Mouse (Mus musculus): ENCODE measurements around the gene Mctp1. TPM values are rescaled to one million over a fixed set of nuclear protein-coding genes. Genes with fewer than 3 reads are reported as not detected.

The Mctp1 gene
- polyA plus RNA-seq, 1 experiment, result 7.2 TPM

DNA sequence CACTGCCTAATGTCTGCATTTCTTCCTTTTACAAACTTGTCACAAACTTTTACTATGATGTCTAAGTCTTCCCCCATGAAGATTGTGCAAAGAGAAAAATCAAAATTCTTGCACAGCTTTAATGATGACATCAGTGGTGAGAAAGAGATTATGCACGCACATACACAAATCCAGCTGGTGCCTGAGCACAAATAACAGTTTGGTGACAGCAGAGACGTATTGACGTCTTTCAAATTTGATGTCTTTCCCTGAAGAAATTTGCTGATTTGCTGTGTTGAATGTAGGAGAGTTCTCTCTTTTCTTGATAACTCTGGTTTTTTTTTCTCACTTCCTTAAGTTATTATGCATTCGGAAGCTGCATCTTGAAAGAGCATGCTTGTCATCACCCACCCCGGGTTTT is 472.7 kb downstream of the Mctp1 start:
- no peak overlapping the region for H3K27ac ChIP-seq (ENCODE audit: control insufficient read depth, insufficient read depth, low read depth, low read length, poor library complexity)
- TF ChIP-seq POLR2A (IDR thresholded peaks at IDR 0.05; ENCODE audit: borderline replicate concordance, control insufficient read depth, low read depth, low read length) (no peak), CTCF (IDR thresholded peaks at IDR 0.05; ENCODE audit: control insufficient read depth, insufficient read depth, low read length) (no peak)
- no peak overlapping the region for H3K4me3 ChIP-seq (replicated peaks; ENCODE audit: control insufficient read depth, low read depth, low read length)
- WGBS, result 79% methylated on average over 5 of the region's 5 CpGs
- no peaks in the 10 kb centered on the region for H3K4me1 ChIP-seq (ENCODE audit: control insufficient read depth, insufficient read depth, low read length)

DNA sequence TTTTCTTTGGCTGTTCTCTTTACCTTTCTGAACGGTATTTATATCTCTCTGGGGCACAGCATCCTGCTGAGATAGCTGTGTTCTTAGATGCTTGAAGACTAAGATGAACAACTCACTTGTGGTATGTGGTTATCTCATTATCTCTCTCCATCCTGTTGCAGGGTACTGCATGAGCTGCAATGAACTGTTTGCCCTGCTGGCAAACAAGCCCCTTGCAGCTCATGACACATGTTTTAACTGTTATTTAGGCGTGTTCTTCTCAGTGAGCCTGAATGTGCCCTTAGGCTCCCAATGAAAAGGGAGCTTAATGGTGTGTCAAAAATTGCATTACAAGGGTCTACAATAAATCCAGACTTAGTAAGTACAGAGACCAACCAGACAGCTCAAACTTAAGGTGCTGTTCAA is 473.7 kb downstream of the Mctp1 start:
- no peaks in the 10 kb centered on the region for H3K4me1 ChIP-seq (ENCODE audit: control insufficient read depth, insufficient read depth, low read length)
- WGBS, result 56% methylated on average over 2 of the region's 2 CpGs
- H3K4me3 ChIP-seq (replicated peaks; ENCODE audit: control insufficient read depth, low read depth, low read length), result no peak overlapping the region
- no peak overlapping the region for H3K27ac ChIP-seq (ENCODE audit: control insufficient read depth, insufficient read depth, low read depth, low read length, poor library complexity)
- TF ChIP-seq POLR2A (IDR thresholded peaks at IDR 0.05; ENCODE audit: borderline replicate concordance, control insufficient read depth, low read depth, low read length) (no peak), CTCF (IDR thresholded peaks at IDR 0.05; ENCODE audit: control insufficient read depth, insufficient read depth, low read length) (no peak)

DNA sequence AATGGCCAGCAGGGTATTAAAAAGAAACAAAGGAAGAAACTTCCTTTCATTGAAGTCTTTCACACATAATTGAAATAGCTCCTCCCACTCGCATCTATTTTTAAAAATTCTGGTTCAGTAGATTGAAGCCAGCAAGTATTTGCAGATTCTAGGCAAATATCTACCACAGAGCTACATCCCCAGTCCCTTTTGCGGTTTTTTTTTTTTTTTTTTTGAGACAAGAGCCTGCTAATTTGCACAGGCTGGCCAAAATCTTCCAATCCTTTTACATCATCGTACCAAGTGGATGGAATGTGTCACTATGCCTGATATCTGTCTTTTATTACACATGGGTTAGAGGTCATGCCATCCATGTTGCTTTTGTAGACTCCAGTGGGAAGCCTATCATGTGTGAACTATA is 486.0 kb downstream of the Mctp1 start:
- Histone ChIP-seq H3K27ac (ENCODE audit: control insufficient read depth, insufficient read depth, low read depth, low read length, poor library complexity) (no peak overlapping the region), H3K4me1 (ENCODE audit: control insufficient read depth, insufficient read depth, low read length) (no peaks in the 10 kb centered on the region), H3K4me3 (replicated peaks; ENCODE audit: control insufficient read depth, low read depth, low read length) (no peak overlapping the region)
- WGBS, result 82% methylated on average over 3 of the region's 3 CpGs
- TF ChIP-seq POLR2A (IDR thresholded peaks at IDR 0.05; ENCODE audit: borderline replicate concordance, control insufficient read depth, low read depth, low read length) (no peak), CTCF (IDR thresholded peaks at IDR 0.05; ENCODE audit: control insufficient read depth, insufficient read depth, low read length) (no peak)

DNA sequence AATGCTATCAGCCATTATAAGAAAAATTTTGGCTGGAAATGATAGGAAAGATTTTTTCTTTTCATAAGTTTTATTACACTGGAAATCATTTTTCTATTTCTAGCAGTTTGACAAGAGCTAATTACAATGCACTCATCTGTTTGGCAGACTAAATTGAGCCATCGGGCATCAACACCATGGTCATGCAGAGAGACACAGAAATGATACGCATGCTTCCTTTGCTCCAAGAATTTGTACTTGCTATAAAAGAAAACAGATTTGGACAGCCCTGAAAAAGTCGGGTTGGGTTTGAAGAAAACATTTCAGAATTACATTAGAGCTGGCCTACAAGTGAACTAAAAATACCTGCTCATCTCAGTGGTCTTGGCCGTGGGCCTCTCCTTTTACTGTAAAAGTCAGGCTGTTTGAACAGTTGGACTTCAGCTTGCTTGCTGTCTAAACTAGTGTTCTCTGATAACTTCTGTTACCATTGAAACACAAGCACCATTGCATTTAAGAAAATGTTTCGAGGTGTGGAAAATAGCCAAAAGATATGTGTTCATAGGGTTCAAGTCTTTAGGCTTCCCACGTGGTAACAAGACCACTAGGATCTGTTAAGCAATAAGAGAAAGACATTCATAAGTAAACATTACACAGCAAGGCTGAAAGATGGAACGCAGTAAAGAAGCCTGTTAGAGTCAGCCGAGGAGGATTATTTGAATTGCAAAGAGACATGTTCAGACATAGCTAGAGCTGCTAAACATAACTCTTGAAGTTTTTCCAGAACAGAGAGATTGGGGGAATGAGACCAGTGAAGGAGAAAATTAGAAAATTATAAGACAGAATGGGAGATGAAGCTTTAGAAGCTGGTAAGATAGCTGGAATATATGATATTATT is 493.8 kb downstream of the Mctp1 start:
- TF ChIP-seq POLR2A (IDR thresholded peaks at IDR 0.05; ENCODE audit: borderline replicate concordance, control insufficient read depth, low read depth, low read length), result no peak
- no peak for TF ChIP-seq CTCF (IDR thresholded peaks at IDR 0.05; ENCODE audit: control insufficient read depth, insufficient read depth, low read length)
- no peaks in the 10 kb centered on the region for H3K4me1 ChIP-seq (ENCODE audit: control insufficient read depth, insufficient read depth, low read length)
- H3K27ac ChIP-seq (ENCODE audit: control insufficient read depth, insufficient read depth, low read depth, low read length, poor library complexity), result no peak overlapping the region
- no peak overlapping the region for H3K4me3 ChIP-seq (replicated peaks; ENCODE audit: control insufficient read depth, low read depth, low read length)
- WGBS, result 82% methylated on average over 8 of the region's 8 CpGs

DNA sequence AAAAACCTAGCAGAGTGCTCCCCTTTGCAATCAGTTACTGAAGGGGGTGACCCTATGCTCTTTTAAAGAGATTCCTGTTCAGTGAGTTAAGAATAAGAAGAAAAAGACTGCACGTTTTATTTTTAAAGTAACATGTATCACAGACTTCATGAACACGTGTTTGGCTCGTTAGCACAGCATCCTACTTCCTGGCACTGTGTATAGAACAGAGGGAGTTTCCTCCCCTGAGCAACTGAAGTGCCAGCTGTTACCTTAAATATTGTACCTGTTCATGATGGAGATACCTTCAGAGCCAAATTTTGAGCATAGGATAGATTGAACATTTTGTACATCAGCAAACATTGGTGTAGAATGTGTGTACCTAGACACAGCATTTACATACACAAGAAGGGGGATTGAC is 494.7 kb downstream of the Mctp1 start:
- no peaks in the 10 kb centered on the region for H3K4me1 ChIP-seq (ENCODE audit: control insufficient read depth, insufficient read depth, low read length)
- no peak for TF ChIP-seq POLR2A (IDR thresholded peaks at IDR 0.05; ENCODE audit: borderline replicate concordance, control insufficient read depth, low read depth, low read length)
- TF ChIP-seq CTCF (IDR thresholded peaks at IDR 0.05; ENCODE audit: control insufficient read depth, insufficient read depth, low read length), result no peak
- H3K27ac ChIP-seq (ENCODE audit: control insufficient read depth, insufficient read depth, low read depth, low read length, poor library complexity), result no peak overlapping the region
- no peak overlapping the region for H3K4me3 ChIP-seq (replicated peaks; ENCODE audit: control insufficient read depth, low read depth, low read length)
- 76% methylated on average over 3 of the region's 3 CpGs for WGBS

DNA sequence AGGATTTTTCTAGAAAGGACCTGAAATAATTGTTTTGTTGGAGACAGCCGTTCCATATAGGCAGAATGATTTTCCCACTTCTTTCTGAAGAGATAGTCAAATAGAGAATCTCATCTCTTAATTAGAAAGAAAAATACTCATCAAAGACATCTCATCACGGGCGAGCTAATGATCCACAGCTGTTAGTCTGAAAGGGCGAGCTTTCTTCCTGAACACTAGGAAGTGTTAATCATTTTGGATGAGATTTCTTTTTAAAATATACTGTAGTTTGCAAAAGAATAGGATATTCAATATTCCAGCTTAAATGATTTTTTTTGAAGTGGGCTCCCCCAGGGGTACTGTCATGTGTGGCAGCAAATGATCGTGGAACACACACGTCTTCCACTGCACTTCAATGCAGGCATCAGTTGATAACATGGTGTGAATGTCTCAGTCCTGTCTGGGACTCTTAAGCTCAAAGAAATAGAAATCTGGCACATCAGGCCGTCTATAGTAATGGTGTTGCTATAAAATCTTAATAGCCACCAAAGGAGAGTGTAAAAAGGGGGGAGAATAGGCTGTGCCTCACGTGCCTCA is 500.3 kb downstream of the Mctp1 start:
- no peaks in the 10 kb centered on the region for H3K4me1 ChIP-seq (ENCODE audit: control insufficient read depth, insufficient read depth, low read length)
- whole genome bisulfite sequencing, result 78% methylated on average over 8 of the region's 8 CpGs
- no peak for TF ChIP-seq POLR2A (IDR thresholded peaks at IDR 0.05; ENCODE audit: borderline replicate concordance, control insufficient read depth, low read depth, low read length)
- no peak for TF ChIP-seq CTCF (IDR thresholded peaks at IDR 0.05; ENCODE audit: control insufficient read depth, insufficient read depth, low read length)

DNA sequence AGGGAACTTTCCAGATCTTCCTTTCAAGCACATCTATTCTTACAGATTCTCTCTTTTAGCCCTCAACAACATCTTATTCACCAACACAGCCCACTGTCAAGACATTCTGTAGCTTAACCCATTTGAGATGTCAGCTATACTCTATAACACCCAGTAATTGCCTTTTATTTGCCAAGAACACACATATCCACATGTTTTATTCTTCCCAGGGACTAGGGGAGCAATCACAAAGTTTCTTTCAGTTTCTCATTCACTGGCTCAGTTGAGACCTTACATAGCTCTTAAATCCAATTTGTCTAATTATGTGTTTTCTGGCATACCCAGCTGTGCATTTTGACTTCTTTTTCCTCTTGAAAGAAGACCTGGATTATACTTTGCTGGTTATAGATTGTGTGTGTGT is 508.7 kb downstream of the Mctp1 start:
- Histone ChIP-seq H3K4me3 (replicated peaks; ENCODE audit: control insufficient read depth, low read depth, low read length) (no peak overlapping the region), H3K4me1 (ENCODE audit: control insufficient read depth, insufficient read depth, low read length) (no peaks in the 10 kb centered on the region), H3K27ac (ENCODE audit: control insufficient read depth, insufficient read depth, low read depth, low read length, poor library complexity) (no peak overlapping the region)
- TF ChIP-seq POLR2A (IDR thresholded peaks at IDR 0.05; ENCODE audit: borderline replicate concordance, control insufficient read depth, low read depth, low read length), result no peak
- TF ChIP-seq CTCF (IDR thresholded peaks at IDR 0.05; ENCODE audit: control insufficient read depth, insufficient read depth, low read length), result no peak

More for the DNA sequence above, 500.3 kb downstream of the Mctp1 start:
- no peak overlapping the region for H3K4me3 ChIP-seq (replicated peaks; ENCODE audit: control insufficient read depth, low read depth, low read length)
- H3K27ac ChIP-seq (ENCODE audit: control insufficient read depth, insufficient read depth, low read depth, low read length, poor library complexity), result no peak overlapping the region

DNA sequence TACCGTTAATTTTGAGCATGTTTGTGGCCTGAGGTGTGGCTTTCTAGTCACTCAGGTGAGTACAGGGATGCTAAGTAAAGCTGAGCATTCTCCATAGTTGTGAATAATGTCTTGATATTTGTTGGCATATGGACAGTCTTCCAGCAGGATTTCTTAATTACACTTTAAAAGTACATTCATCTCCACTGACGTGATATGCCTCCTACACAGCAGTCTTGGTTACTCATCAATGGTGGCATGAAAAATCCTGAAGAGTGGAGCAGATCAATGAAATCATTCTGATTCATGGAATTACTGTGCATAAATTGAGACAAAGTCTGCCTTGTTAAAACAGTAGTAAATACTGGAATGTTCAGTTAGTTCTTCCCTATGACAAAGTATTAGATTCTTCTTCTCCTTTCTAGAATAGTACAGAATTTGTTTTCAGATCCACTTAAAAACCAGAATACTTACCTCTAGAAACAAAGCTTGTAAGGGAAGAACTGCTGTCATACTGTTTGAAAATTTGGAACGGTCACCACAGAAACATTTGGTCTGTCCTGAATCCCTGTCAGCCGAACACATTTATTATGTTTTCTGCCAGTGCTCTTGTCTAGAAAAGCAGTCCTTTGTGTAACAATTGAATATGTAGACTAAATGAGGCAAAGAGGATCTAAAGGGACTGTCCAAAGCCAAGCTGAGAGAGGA is 511.6 kb downstream of the Mctp1 start:
- no peak for TF ChIP-seq CTCF (IDR thresholded peaks at IDR 0.05; ENCODE audit: control insufficient read depth, insufficient read depth, low read length)
- TF ChIP-seq POLR2A (IDR thresholded peaks at IDR 0.05; ENCODE audit: borderline replicate concordance, control insufficient read depth, low read depth, low read length), result no peak
- no peak overlapping the region for H3K27ac ChIP-seq (ENCODE audit: control insufficient read depth, insufficient read depth, low read depth, low read length, poor library complexity)
- WGBS, result 81% methylated on average over 4 of the region's 4 CpGs

More for the DNA sequence above, 511.6 kb downstream of the Mctp1 start:
- H3K4me1 ChIP-seq (ENCODE audit: control insufficient read depth, insufficient read depth, low read length), result no peaks in the 10 kb centered on the region
- no peak overlapping the region for H3K4me3 ChIP-seq (replicated peaks; ENCODE audit: control insufficient read depth, low read depth, low read length)
